Mouse (Mus musculus) erythroblast, embryonic 14.5 days (primary cell): ENCODE results near the gene Polr3g. TPM values are rescaled to one million over a fixed set of nuclear protein-coding genes. Genes with fewer than 3 reads are reported as not detected.
"Not testable (repeated sequence)": the region's sequence is repeated elsewhere in the genome, so short reads cannot be mapped to it uniquely, and the experiment has no call there.

Experiments
- H3K27me3 ChIP-seq: 2 replicates; pipeline ENCODE4 v1.6.1; 2012; ENCODE audit warnings: inconsistent platforms; ENCODE audit not compliant: control insufficient read depth
- H3K36me3 ChIP-seq: 2 replicates; pipeline ENCODE4 v1.6.1; 2012; ENCODE audit warnings: mild to moderate bottlenecking, inconsistent platforms; ENCODE audit not compliant: control insufficient read depth
- H3K4me1 ChIP-seq: 2 replicates; pipeline ENCODE4 v1.6.1; 2012; ENCODE audit warnings: inconsistent platforms; ENCODE audit not compliant: control insufficient read depth
- H3K4me3 ChIP-seq: replicated peaks from 2 replicates; pipeline ENCODE3; 2012; ENCODE audit warnings: moderate library complexity, mild to moderate bottlenecking, inconsistent platforms
- H3K9me3 ChIP-seq: 2 replicates; pipeline ENCODE4 v1.6.1; 2012; ENCODE audit warnings: low read length, inconsistent platforms, mixed read lengths; ENCODE audit not compliant: control insufficient read depth
- GATA1 ChIP-seq: IDR thresholded peaks from 2 replicates; pipeline ENCODE4 v1.6.1; 2012; ENCODE audit warnings: low read length, inconsistent platforms, mixed read lengths
- TAL1 ChIP-seq: IDR thresholded peaks from 3 replicates; pipeline ENCODE4 v1.6.1; 2012; ENCODE audit warnings: low read length, inconsistent platforms, mixed read lengths
- polyA plus RNA-seq: library from polyadenylated mRNA; stranded (reverse); fragments of >175 nt; gene quantifications from 2 replicates; pipeline ENCODE4 v1.2.3, GENCODE M21; 2012

The Polr3g gene
- polyA plus RNA-seq, 1 experiment = 0.09 TPM

DNA sequence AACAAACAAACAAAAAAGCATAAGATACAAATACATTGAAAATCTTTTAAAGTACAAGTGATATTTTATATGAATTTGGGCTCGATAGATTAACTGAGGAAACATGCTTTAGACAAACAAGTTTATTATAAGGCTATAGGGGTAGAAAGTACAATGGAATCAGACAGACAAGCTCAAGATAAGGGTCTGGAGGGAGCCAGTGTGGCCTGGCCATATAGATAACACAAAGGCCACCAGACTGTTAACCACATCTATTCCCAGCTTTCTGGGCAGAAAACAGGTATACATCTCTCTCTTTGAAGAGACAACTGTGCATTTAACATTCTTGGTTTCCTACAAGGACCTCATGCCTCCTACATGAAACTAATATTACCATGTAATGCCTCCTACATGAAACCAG is 19.5 kb upstream of the Polr3g start:
- TF ChIP-seq TAL1 = no peak
- TF ChIP-seq GATA1 = no peak
- Histone ChIP-seq H3K27me3 (no peaks in the 10 kb centered on the region), H3K36me3 (no peaks in the 10 kb centered on the region), H3K9me3 (no peaks in the 10 kb centered on the region), H3K4me1 (peaks cover 33% of the 10 kb centered on the region), H3K4me3 (no peak overlapping the region)

DNA sequence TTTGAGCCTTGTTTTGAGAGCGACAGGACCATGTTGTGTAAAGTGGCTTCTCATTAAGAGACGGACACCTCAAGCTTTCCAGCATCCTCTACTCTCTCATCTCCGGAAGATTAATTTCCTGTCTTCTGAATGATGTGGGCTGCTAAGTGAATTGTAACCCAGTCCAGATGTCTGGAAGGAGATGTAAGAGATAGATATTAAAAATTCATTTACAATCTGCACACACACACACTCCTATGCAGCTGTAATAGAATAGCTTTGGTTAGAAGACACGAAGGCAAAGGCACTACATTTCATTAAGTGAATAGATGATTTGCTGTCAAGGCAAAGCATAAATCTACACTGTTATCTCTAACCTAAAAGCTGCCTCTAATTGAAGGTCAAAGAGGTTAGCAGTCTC is 18.3 kb upstream of the Polr3g start:
- Histone ChIP-seq H3K27me3 (no peaks in the 10 kb centered on the region), H3K36me3 (no peaks in the 10 kb centered on the region), H3K4me3 (no peak overlapping the region), H3K9me3 (no peaks in the 10 kb centered on the region), H3K4me1 (peaks cover 33% of the 10 kb centered on the region)
- TF ChIP-seq GATA1 = no peak
- no peak for TF ChIP-seq TAL1

DNA sequence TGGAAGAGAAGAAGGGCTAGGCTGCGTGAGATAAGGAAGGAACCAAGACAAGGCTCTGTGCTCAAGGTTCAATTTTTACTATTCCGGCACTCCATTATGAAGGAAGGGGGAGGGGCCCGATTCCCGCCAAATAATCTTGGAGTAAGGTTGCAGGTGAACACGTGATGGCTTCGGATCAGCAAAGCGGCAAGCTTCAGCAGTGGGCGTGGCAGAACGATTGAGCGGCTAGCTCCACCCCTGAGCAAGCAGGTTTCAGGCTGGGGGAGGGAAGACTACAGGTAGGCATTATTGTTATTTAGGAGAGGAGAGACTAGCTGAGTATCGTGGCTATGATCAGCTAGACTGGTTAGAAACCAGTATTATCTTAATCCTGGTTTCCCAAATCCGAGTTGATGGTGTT is 17.3 kb upstream of the Polr3g start:
- peaks cover 33% of the 10 kb centered on the region for H3K4me1 ChIP-seq
- not testable (repeated sequence) for H3K4me3 ChIP-seq, H3K9me3 ChIP-seq, H3K27me3 ChIP-seq, H3K36me3 ChIP-seq

DNA sequence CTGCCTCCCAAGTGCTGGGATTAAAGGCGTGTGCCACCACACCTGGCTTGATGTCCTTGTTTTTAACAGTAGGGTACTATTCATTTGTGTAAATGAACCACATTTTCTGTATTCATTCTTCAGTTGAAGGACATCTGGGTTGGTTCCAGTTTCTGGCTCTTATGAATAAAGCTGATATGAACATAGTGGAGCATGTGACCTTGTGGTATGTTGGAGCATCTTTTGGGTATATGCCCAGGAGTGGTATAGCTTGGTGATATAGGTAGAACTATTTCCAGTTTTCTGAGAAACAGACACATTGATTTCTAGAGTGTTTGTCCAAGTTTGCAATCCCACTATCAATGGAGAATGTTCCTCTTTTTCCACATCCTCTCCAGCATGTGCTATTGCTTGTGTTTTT is 3.1 kb upstream of the Polr3g start:
- TF ChIP-seq GATA1 = no peak
- no peak for TF ChIP-seq TAL1
- peaks cover 44% of the 10 kb centered on the region for H3K4me1 ChIP-seq
- no peak overlapping the region for H3K4me3 ChIP-seq
- no peaks in the 10 kb centered on the region for H3K9me3 ChIP-seq
- H3K27me3 ChIP-seq = no peaks in the 10 kb centered on the region
- no peaks in the 10 kb centered on the region for H3K36me3 ChIP-seq

DNA sequence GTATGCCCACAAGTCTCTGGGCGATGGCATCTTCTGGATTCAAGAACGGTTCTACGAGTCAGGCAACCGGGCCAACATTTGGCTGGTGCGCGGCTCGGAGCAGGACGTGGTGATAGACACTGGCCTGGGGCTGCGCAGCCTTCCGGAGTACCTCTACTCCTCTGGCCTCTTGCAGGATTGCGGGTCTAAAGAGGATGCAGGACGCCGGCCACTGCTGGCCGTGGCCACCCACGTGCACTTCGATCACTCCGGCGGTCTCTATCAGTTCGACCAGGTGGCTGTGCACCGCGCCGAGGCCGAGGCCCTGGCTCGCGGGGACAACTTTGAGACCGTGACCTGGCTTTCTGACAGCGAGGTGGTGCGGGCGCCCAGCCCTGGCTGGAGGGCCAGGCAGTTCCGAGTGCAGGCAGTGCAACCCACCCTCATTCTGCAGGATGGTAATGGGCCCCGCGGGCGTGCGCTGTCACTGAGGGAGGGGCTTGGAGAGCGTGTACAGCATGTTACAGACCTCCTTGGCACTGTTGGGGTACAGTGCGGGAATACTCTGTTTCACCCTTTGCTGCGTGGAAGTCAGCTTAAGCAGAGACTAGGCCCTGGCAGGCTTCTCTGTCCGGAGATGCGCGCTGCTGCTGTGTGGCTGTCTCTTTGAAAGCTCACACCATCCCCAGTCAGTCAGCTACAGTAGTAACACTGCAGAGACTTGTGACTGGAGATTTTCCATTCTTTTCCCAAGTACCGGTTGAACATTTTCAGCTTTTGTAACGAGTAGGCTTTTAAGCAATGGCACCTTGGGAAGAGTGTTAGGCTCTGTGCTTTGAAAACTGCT is 946 bp upstream of the Polr3g start:
- peaks cover 4% of the 10 kb centered on the region for H3K36me3 ChIP-seq
- peak overlapping the region; percentile 89 for H3K4me3 ChIP-seq
- H3K9me3 ChIP-seq = no peaks in the 10 kb centered on the region
- TF ChIP-seq TAL1 (no peak), GATA1 (no peak)
- H3K27me3 ChIP-seq = no peaks in the 10 kb centered on the region
- peaks cover 51% of the 10 kb centered on the region for H3K4me1 ChIP-seq

DNA sequence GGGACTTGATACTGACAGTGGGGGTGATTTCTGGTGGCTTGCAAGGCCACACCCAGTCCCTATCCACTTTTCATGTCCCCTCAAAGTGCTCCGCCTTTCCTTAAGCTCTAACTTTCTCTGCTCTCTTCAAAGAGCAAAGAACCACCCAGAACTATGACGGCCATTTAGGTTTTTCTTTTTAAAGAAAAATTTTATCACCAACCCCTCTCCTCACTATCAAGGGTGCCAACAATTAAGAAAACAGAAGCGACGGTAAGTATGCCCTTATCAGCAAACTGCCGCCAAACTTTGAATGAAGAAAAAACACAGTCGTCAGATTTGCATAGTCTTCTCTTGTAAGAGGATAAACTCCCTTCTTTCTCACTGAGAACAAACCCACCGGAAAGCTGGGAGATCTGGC is 547 bp downstream of the Polr3g start:
- Histone ChIP-seq H3K4me1 (peaks cover 53% of the 10 kb centered on the region), H3K36me3 (peaks cover 4% of the 10 kb centered on the region), H3K9me3 (no peaks in the 10 kb centered on the region), H3K4me3 (peak overlapping the region; percentile 89), H3K27me3 (no peaks in the 10 kb centered on the region)
- TF ChIP-seq GATA1 = no peak
- TF ChIP-seq TAL1 = no peak

DNA sequence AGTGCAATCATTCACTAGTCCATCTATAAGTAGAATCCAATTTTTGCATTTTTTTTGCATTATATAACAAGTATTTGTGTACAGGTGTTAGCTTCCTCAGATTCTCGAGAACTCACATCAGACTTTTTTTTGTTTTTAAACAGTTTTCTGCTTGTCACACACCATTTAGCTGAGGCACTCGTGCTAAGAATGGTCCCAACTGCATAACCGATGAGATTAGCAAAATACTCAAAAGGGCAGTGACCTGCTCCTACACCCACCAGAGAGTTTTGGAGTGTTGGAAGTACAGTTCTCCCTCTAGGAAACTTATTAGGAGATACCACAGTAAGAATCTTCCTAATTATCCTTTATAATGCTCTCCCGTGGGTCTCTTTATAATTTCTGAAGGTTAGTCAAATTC is 1.0 kb downstream of the Polr3g start:
- Histone ChIP-seq H3K4me3 (peak overlapping the region; percentile 89), H3K9me3 (no peaks in the 10 kb centered on the region), H3K27me3 (no peaks in the 10 kb centered on the region), H3K36me3 (peaks cover 4% of the 10 kb centered on the region), H3K4me1 (peaks cover 53% of the 10 kb centered on the region)
- TF ChIP-seq GATA1 (no peak), TAL1 (no peak)

DNA sequence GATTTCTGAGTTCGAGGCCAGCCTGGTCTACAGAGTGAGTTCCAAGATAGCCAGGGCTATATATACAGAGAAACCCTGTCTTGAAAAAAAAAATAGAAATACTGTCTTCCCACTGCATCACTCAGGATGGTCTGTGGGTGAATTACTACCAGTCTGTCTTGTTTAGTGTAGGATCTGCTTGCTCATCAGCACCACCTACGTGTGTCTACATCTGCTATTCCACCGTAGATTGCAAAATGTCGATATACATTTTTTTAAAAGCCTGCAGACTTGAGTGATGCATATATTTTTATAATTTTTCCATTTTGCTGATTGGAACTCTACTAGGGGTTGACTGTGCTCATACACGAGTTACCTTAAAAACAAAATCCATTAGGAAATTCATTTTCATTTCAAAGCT is 4.5 kb downstream of the Polr3g start:
- Histone ChIP-seq H3K4me3 (no peak overlapping the region), H3K27me3 (no peaks in the 10 kb centered on the region), H3K36me3 (peaks cover 13% of the 10 kb centered on the region), H3K9me3 (no peaks in the 10 kb centered on the region), H3K4me1 (peaks cover 35% of the 10 kb centered on the region)
- TF ChIP-seq GATA1 (no peak), TAL1 (no peak)

DNA sequence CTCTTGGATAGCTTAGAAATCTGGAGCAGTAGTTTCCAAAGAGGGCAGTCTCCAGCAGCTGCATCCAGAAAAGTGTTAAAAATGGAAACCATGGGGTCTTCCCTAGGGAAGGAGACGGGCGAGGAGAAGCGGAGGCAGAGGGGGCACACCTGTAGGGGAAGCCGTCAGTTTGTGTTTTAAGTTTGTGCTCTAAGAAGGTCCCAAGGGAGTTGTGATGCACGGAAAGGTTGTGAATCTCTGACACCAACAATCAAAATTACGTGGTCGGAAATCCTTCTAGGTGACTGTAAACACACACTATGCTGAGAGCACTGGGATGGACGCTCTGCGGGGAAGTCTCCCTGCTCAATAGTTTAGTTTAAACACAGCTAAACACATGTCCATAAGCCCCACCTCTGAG is 7.2 kb downstream of the Polr3g start:
- Histone ChIP-seq H3K27me3 (no peaks in the 10 kb centered on the region), H3K4me1 (peaks cover 20% of the 10 kb centered on the region), H3K36me3 (peaks cover 31% of the 10 kb centered on the region), H3K9me3 (no peaks in the 10 kb centered on the region), H3K4me3 (no peak overlapping the region)
- TF ChIP-seq GATA1 (no peak), TAL1 (no peak)

DNA sequence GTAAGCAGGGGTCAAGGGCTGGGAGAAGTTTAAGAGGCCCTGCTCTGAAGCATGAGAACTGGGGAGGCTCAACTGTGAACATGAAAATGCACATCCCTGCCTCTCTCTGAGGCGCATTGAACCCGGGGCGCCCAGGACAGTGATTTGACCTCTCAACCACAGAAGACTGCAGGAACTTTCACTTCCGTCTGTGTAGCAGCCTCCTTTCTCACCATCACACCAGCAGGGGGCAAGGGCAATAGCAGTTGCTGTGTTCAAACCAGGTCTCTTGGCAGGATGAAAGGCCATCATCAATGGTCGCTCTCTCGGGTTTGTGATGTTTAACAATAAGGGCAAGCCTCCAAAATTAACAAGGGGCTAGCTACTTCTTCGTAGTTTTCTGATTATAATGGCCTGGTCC is 7.7 kb downstream of the Polr3g start:
- H3K27me3 ChIP-seq = no peaks in the 10 kb centered on the region
- no peaks in the 10 kb centered on the region for H3K9me3 ChIP-seq
- H3K4me3 ChIP-seq = no peak overlapping the region
- TF ChIP-seq TAL1 = no peak
- TF ChIP-seq GATA1 = no peak
- H3K4me1 ChIP-seq = peaks cover 17% of the 10 kb centered on the region
- H3K36me3 ChIP-seq = peaks cover 30% of the 10 kb centered on the region
